Mouse (Mus musculus) embryonic fibroblast, embryonic 13.5 days (primary cell): ENCODE measurements around the gene Odf3. TPM values are rescaled to one million over a fixed set of nuclear protein-coding genes. Genes with fewer than 3 reads are reported as not detected.
"Not testable (repeated sequence)": the region's sequence is repeated elsewhere in the genome, so short reads cannot be mapped to it uniquely, and the experiment has no call there.

ENCODE experiments used
- H3K27ac ChIP-seq: 2 replicates; pipeline ENCODE4 v1.5.1; 2012; ENCODE audit warnings: low read length, control low read depth, inconsistent platforms; ENCODE audit not compliant: insufficient read depth
- H3K4me1 ChIP-seq: 2 replicates; pipeline ENCODE4 v1.6.1; 2011; ENCODE audit warnings: low read length; ENCODE audit not compliant: control insufficient read depth, insufficient read depth
- H3K4me3 ChIP-seq: 2 replicates; pipeline ENCODE4 v1.5.1; 2011; ENCODE audit warnings: mild to moderate bottlenecking, control low read depth, low read length; ENCODE audit not compliant: insufficient read depth
- CTCF ChIP-seq: IDR thresholded peaks from 2 replicates; pipeline ENCODE4 v1.5.1; 2011; ENCODE audit warnings: mild to moderate bottlenecking, control low read depth, low read length, moderate library complexity, borderline replicate concordance; ENCODE audit not compliant: insufficient read depth
- POLR2A ChIP-seq: IDR thresholded peaks from 2 replicates; pipeline ENCODE4 v1.6.1; 2011; ENCODE audit warnings: low read depth, mild to moderate bottlenecking, control low read depth, low read length, moderate library complexity
- polyA plus RNA-seq: library from polyadenylated mRNA; stranded (reverse); fragments of >200 nt; gene quantifications from 2 replicates; pipeline ENCODE4 v1.2.4, GENCODE M21; 2011; ENCODE audit warnings: low read depth; ENCODE audit not compliant: missing spikeins, insufficient read length

The Odf3 gene
- polyA plus RNA-seq, 1 experiment, result not detected

- Histone ChIP-seq H3K27ac (no peak overlapping the region), H3K4me3 (no peak overlapping the region), H3K4me1 (no peaks in the 10 kb centered on the region; the same call in 1 of the 2 replicates)
- TF ChIP-seq POLR2A (no peak), CTCF (no peak)
Measured at GRCm38 (mm10) chr7:140877364-140877763, 29.8 kb downstream of the Odf3 start.

GRCm38 (mm10) chr7:140879355-140879754 is 31.8 kb downstream of the Odf3 start:
- no peak overlapping the region for H3K27ac ChIP-seq
- peaks cover 5% of the 10 kb centered on the region for H3K4me1 ChIP-seq
- TF ChIP-seq CTCF, result no peak
- TF ChIP-seq POLR2A, result no peak
- H3K4me3 ChIP-seq, result no peak overlapping the region

GRCm38 (mm10) chr7:140880419-140880818 is 32.8 kb downstream of the Odf3 start:
- peaks cover 5% of the 10 kb centered on the region for H3K4me1 ChIP-seq
- no peak overlapping the region for H3K4me3 ChIP-seq
- TF ChIP-seq POLR2A, result no peak
- no peak for TF ChIP-seq CTCF
- no peak overlapping the region for H3K27ac ChIP-seq

GRCm38 (mm10) chr7:140880865-140881515 is 33.4 kb downstream of the Odf3 start:
- TF ChIP-seq CTCF, result no peak
- TF ChIP-seq POLR2A, result no peak
- no peak overlapping the region for H3K27ac ChIP-seq
- peaks cover 5% of the 10 kb centered on the region for H3K4me1 ChIP-seq
- H3K4me3 ChIP-seq, result peak overlapping the region; percentile 97

- TF ChIP-seq CTCF (no peak), POLR2A (peak; percentile 88)
- H3K4me1 ChIP-seq, result peaks cover 5% of the 10 kb centered on the region
- peak within 1 kb of the TSS; percentile 56 for H3K27ac ChIP-seq
- H3K4me3 ChIP-seq, result peak within 1 kb of the TSS; percentile 97
Measured at GRCm38 (mm10) chr7:140881696-140882468, 34.3 kb downstream of the Odf3 start, which contains the start of the genes Psmd13 and Sirt3. Gene Psmd13 (plus strand): TSS chr7:140881968. Gene Sirt3 (minus strand): TSS chr7:140882309.

- H3K27ac ChIP-seq, result peak overlapping the region; percentile 4; the same call in 1 of the 2 replicates
- peak overlapping the region; percentile 97 for H3K4me3 ChIP-seq
- peaks cover 5% of the 10 kb centered on the region for H3K4me1 ChIP-seq
- no peak for TF ChIP-seq CTCF
- no peak for TF ChIP-seq POLR2A
Measured at GRCm38 (mm10) chr7:140882469-140882803, 34.8 kb downstream of the Odf3 start.

GRCm38 (mm10) chr7:140890636-140891035 is 43.0 kb downstream of the Odf3 start:
- not testable (repeated sequence) for H3K4me1 ChIP-seq, H3K27ac ChIP-seq

GRCm38 (mm10) chr7:140894031-140894430 is 46.4 kb downstream of the Odf3 start:
- Histone ChIP-seq H3K27ac (no peak overlapping the region), H3K4me3 (no peak overlapping the region), H3K4me1 (no peaks in the 10 kb centered on the region)
- no peak for TF ChIP-seq CTCF
- no peak for TF ChIP-seq POLR2A

More at GRCm38 (mm10) chr7:140890636-140891035, 43.0 kb downstream of the Odf3 start:
- H3K4me3 ChIP-seq, result not testable (repeated sequence)

- no peaks in the 10 kb centered on the region for H3K4me1 ChIP-seq
- H3K27ac ChIP-seq, result no peak overlapping the region
- no peak overlapping the region for H3K4me3 ChIP-seq
- TF ChIP-seq POLR2A, result no peak
- no peak for TF ChIP-seq CTCF
Measured at GRCm38 (mm10) chr7:140894611-140895010, 47.0 kb downstream of the Odf3 start.

- Histone ChIP-seq H3K4me1 (no peaks in the 10 kb centered on the region), H3K4me3 (no peak overlapping the region), H3K27ac (no peak overlapping the region)
- TF ChIP-seq POLR2A (no peak), CTCF (no peak)
Measured at GRCm38 (mm10) chr7:140897863-140898262, 50.3 kb downstream of the Odf3 start.

- H3K4me1 ChIP-seq, result no peaks in the 10 kb centered on the region
- TF ChIP-seq CTCF, result no peak
- TF ChIP-seq POLR2A, result no peak
Measured at GRCm38 (mm10) chr7:140899121-140899520, 51.5 kb downstream of the Odf3 start.

More at GRCm38 (mm10) chr7:140899121-140899520, 51.5 kb downstream of the Odf3 start:
- no peak overlapping the region for H3K27ac ChIP-seq
- no peak overlapping the region for H3K4me3 ChIP-seq
